Mouse (Mus musculus) limb, embryonic 10.5 days (tissue): ENCODE data around the gene Efcab12. TPM values are rescaled to one million over a fixed set of nuclear protein-coding genes. Genes with fewer than 3 reads are reported as not detected.

ENCODE experiments used
- DNase-seq: peaks from one replicate; pipeline ENCODE4 v3.0.0-alpha.2; 2017; ENCODE audit warnings: low spot score
- H3K27ac ChIP-seq: fragments of 300-500 bp; sonication (generic); 2 replicates; pipeline ENCODE4 v1.5.1; 2016; ENCODE audit warnings: mild to moderate bottlenecking
- H3K27me3 ChIP-seq: fragments of 300-500 bp; sonication (generic); 2 replicates; pipeline ENCODE4 v1.6.1; 2016; ENCODE audit warnings: low read depth, mild to moderate bottlenecking; ENCODE audit not compliant: poor library complexity, severe bottlenecking
- H3K36me3 ChIP-seq: fragments of 300-500 bp; sonication (generic); 2 replicates; pipeline ENCODE4 v1.6.1; 2016; ENCODE audit warnings: mild to moderate bottlenecking, moderate library complexity
- H3K4me1 ChIP-seq: fragments of 300-500 bp; sonication (generic); 2 replicates; pipeline ENCODE4 v1.6.1; 2016
- H3K4me3 ChIP-seq: fragments of 300-500 bp; sonication (generic); 2 replicates; pipeline ENCODE4 v1.5.1; 2016; ENCODE audit warnings: mild to moderate bottlenecking, moderate library complexity
- H3K9me3 ChIP-seq: fragments of 300-500 bp; sonication (generic); replicated peaks from 2 replicates; pipeline ENCODE4 v1.6.1; 2016; ENCODE audit warnings: mild to moderate bottlenecking
- WGBS: fragments of 180-500 bp; shearing (Covaris S2); methylation state at CpG from one replicate; pipeline ENCODE4 v1.1.7; 2016; 5-methylcytosine and 5-hydroxymethylcytosine counted together
- polyA plus RNA-seq: library from polyadenylated mRNA; unstranded; fragments of >200 nt; fragmentation: Nextera tagmentation; extraction: Ambion mirVana; gene quantifications from 2 replicates; pipeline ENCODE4 v1.2.1, GENCODE M21; 2016

Gene Efcab12
- polyA plus RNA-seq, 1 experiment from 2014 or later, result 0.66 TPM

GRCm38 (mm10) chr6:115803541-115804382, 34.5 kb downstream of the Efcab12 start:
- Histone ChIP-seq H3K36me3 (peaks cover 91% of the 10 kb centered on the region), H3K27ac (no peak overlapping the region), H3K9me3 (no peaks in the 10 kb centered on the region), H3K4me1 (peaks cover 16% of the 10 kb centered on the region), H3K27me3 (no peaks in the 10 kb centered on the region), H3K4me3 (no peak overlapping the region)
- 53% methylated on average over 16 of the region's 16 CpGs for WGBS
- DNase-seq, result peak; percentile 71

GRCm38 (mm10) chr6:115801811-115802210, 36.4 kb downstream of the Efcab12 start:
- H3K4me3 ChIP-seq, result no peak overlapping the region
- no peak overlapping the region for H3K27ac ChIP-seq
- WGBS, result 95% methylated on average over 3 of the region's 3 CpGs
- peaks cover 100% of the 10 kb centered on the region for H3K36me3 ChIP-seq
- no peak for DNase-seq
- H3K4me1 ChIP-seq, result peaks cover 10% of the 10 kb centered on the region
- H3K9me3 ChIP-seq, result no peaks in the 10 kb centered on the region
- H3K27me3 ChIP-seq, result no peaks in the 10 kb centered on the region

GRCm38 (mm10) chr6:115792691-115793215, 45.5 kb downstream of the Efcab12 start:
- 92% methylated on average over 21 of the region's 21 CpGs for WGBS
- Histone ChIP-seq H3K4me1 (no peaks in the 10 kb centered on the region), H3K9me3 (no peaks in the 10 kb centered on the region), H3K4me3 (no peak overlapping the region), H3K27ac (no peak overlapping the region), H3K36me3 (peaks cover 100% of the 10 kb centered on the region), H3K27me3 (no peaks in the 10 kb centered on the region)
- DNase-seq, result no peak

GRCm38 (mm10) chr6:115791842-115792686, 46.1 kb downstream of the Efcab12 start:
- H3K27ac ChIP-seq, result no peak overlapping the region
- DNase-seq, result no peak
- WGBS, result 91% methylated on average over 34 of the region's 34 CpGs
- H3K27me3 ChIP-seq, result no peaks in the 10 kb centered on the region
- H3K4me3 ChIP-seq, result no peak overlapping the region
- no peaks in the 10 kb centered on the region for H3K9me3 ChIP-seq
- peaks cover 100% of the 10 kb centered on the region for H3K36me3 ChIP-seq
- H3K4me1 ChIP-seq, result no peaks in the 10 kb centered on the region

- H3K27ac ChIP-seq, result no peak overlapping the region
- no peak for DNase-seq
- H3K4me1 ChIP-seq, result no peaks in the 10 kb centered on the region
- H3K4me3 ChIP-seq, result no peak overlapping the region
- 88% methylated on average over 10 of the region's 10 CpGs for WGBS
- H3K27me3 ChIP-seq, result no peaks in the 10 kb centered on the region
- H3K36me3 ChIP-seq, result peaks cover 100% of the 10 kb centered on the region
- H3K9me3 ChIP-seq, result no peaks in the 10 kb centered on the region
Observed at GRCm38 (mm10) chr6:115791016-115791415, 47.2 kb downstream of the Efcab12 start.

- Histone ChIP-seq H3K4me1 (no peaks in the 10 kb centered on the region), H3K36me3 (peaks cover 97% of the 10 kb centered on the region)
- WGBS, result 97% methylated on average over 3 of the region's 3 CpGs
Observed at GRCm38 (mm10) chr6:115782781-115783180, 55.4 kb downstream of the Efcab12 start.

GRCm38 (mm10) chr6:115776363-115776762, 61.8 kb downstream of the Efcab12 start:
- no peaks in the 10 kb centered on the region for H3K9me3 ChIP-seq
- DNase-seq, result no peak
- WGBS, result 79% methylated on average over 9 of the region's 9 CpGs
- H3K4me3 ChIP-seq, result peak overlapping the region; percentile 87
- H3K36me3 ChIP-seq, result peaks cover 46% of the 10 kb centered on the region
- H3K27ac ChIP-seq, result peak overlapping the region; percentile 99
- H3K27me3 ChIP-seq, result no peaks in the 10 kb centered on the region
- peaks cover 30% of the 10 kb centered on the region for H3K4me1 ChIP-seq

More at GRCm38 (mm10) chr6:115782781-115783180, 55.4 kb downstream of the Efcab12 start:
- H3K4me3 ChIP-seq, result no peak overlapping the region
- no peaks in the 10 kb centered on the region for H3K9me3 ChIP-seq
- no peak overlapping the region for H3K27ac ChIP-seq
- DNase-seq, result no peak
- H3K27me3 ChIP-seq, result no peaks in the 10 kb centered on the region

GRCm38 (mm10) chr6:115775838-115776237, 62.4 kb downstream of the Efcab12 start:
- H3K36me3 ChIP-seq, result peaks cover 40% of the 10 kb centered on the region
- H3K4me3 ChIP-seq, result peak overlapping the region; percentile 87
- 63% methylated on average over 3 of the region's 3 CpGs for WGBS
- no peaks in the 10 kb centered on the region for H3K9me3 ChIP-seq
- no peaks in the 10 kb centered on the region for H3K27me3 ChIP-seq
- H3K27ac ChIP-seq, result peak overlapping the region; percentile 99
- DNase-seq, result no peak
- peaks cover 30% of the 10 kb centered on the region for H3K4me1 ChIP-seq

GRCm38 (mm10) chr6:115774501-115774921, 63.7 kb downstream of the Efcab12 start, which contains the start of gene Cand2:
Gene Cand2 (plus strand): TSS chr6:115774538.
- peak within 1 kb of the TSS; percentile 87 for H3K4me3 ChIP-seq
- no peaks in the 10 kb centered on the region for H3K27me3 ChIP-seq
- peak within 1 kb of the TSS; percentile 99 for H3K27ac ChIP-seq
- H3K9me3 ChIP-seq, result no peaks in the 10 kb centered on the region
- peaks cover 27% of the 10 kb centered on the region for H3K36me3 ChIP-seq
- H3K4me1 ChIP-seq, result peaks cover 30% of the 10 kb centered on the region
- DNase-seq, result peak; percentile 88
- WGBS, result under 1% methylated on average over 27 of the region's 28 CpGs

GRCm38 (mm10) chr6:115773966-115774413, 64.2 kb downstream of the Efcab12 start:
- H3K9me3 ChIP-seq, result no peaks in the 10 kb centered on the region
- peaks cover 30% of the 10 kb centered on the region for H3K4me1 ChIP-seq
- DNase-seq, result peak; percentile 79
- WGBS, result 4% methylated on average over 13 of the region's 14 CpGs
- H3K27me3 ChIP-seq, result no peaks in the 10 kb centered on the region
- H3K27ac ChIP-seq, result peak overlapping the region; percentile 99
- peaks cover 22% of the 10 kb centered on the region for H3K36me3 ChIP-seq
- peak overlapping the region; percentile 87 for H3K4me3 ChIP-seq

GRCm38 (mm10) chr6:115772604-115773003, 65.6 kb downstream of the Efcab12 start:
- Histone ChIP-seq H3K36me3 (peaks cover 11% of the 10 kb centered on the region), H3K9me3 (no peaks in the 10 kb centered on the region), H3K27me3 (no peaks in the 10 kb centered on the region), H3K4me3 (no peak overlapping the region), H3K27ac (no peak overlapping the region), H3K4me1 (peaks cover 35% of the 10 kb centered on the region)
- no peak for DNase-seq
- WGBS, result 46% methylated on average over 1 of the region's 1 CpGs

- 78% methylated on average over 6 of the region's 6 CpGs for WGBS
Observed at GRCm38 (mm10) chr6:115772201-115772600, 66.0 kb downstream of the Efcab12 start.

More at GRCm38 (mm10) chr6:115772201-115772600, 66.0 kb downstream of the Efcab12 start:
- peaks cover 7% of the 10 kb centered on the region for H3K36me3 ChIP-seq
- H3K27me3 ChIP-seq, result no peaks in the 10 kb centered on the region
- peaks cover 38% of the 10 kb centered on the region for H3K4me1 ChIP-seq
- H3K4me3 ChIP-seq, result no peak overlapping the region
- DNase-seq, result no peak
- no peaks in the 10 kb centered on the region for H3K9me3 ChIP-seq
- H3K27ac ChIP-seq, result no peak overlapping the region
